Mouse (Mus musculus): ENCODE measurements around the gene Smim20. TPM values are rescaled to one million over a fixed set of nuclear protein-coding genes. Genes with fewer than 3 reads are reported as not detected.

Gene Smim20
- polyA plus RNA-seq, 1 experiment from 2014 or later, result 47.5 TPM

- Histone ChIP-seq H3K9ac (no peak overlapping the region), H3K4me2 (no peak overlapping the region), H3K9me3 (replicated peaks) (no peaks in the 10 kb centered on the region), H3K4me3 (no peak overlapping the region), H3K27me3 (replicated peaks) (no peaks in the 10 kb centered on the region), H3K27ac (no peak overlapping the region), H3K4me1 (no peaks in the 10 kb centered on the region), H3K36me3 (no peaks in the 10 kb centered on the region)
- no peak for ATAC-seq
- WGBS (ENCODE audit: insufficient replicate concordance), result 59% methylated on average over 7 of the region's 7 CpGs
Measured at GRCm38 (mm10) chr5:53317885-53318466, 51.1 kb downstream of the Smim20 start.

DNA sequence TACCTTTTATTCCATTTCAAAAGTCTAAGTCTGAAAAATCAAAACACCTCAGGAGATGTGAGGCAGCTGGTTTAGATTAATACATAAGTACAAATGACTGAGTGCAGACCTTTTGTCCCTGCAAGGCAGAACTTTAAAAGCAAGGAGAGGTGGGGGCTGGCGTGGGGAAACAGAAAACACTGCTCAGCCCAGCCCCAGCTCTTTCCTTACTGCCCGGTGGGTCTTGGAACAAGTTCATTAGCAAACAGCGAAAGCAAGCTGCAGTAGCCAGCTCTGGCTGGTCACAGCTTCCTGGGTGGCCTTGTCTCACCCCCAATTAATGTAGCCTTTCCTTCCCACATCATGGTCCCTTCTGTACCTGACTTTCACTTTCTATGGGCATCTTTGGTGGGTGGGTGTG lies 53.4 kb downstream of the Smim20 start:
- Histone ChIP-seq H3K27ac (no peak overlapping the region), H3K36me3 (no peaks in the 10 kb centered on the region), H3K27me3 (replicated peaks) (peaks cover 9% of the 10 kb centered on the region; the same call in 1 of the 2 replicates), H3K9me3 (replicated peaks) (no peaks in the 10 kb centered on the region), H3K4me2 (no peak overlapping the region), H3K9ac (no peak overlapping the region), H3K4me3 (no peak overlapping the region), H3K4me1 (no peaks in the 10 kb centered on the region)
- WGBS (ENCODE audit: insufficient replicate concordance), result 72% methylated on average over 3 of the region's 3 CpGs
- ATAC-seq, result no peak

DNA sequence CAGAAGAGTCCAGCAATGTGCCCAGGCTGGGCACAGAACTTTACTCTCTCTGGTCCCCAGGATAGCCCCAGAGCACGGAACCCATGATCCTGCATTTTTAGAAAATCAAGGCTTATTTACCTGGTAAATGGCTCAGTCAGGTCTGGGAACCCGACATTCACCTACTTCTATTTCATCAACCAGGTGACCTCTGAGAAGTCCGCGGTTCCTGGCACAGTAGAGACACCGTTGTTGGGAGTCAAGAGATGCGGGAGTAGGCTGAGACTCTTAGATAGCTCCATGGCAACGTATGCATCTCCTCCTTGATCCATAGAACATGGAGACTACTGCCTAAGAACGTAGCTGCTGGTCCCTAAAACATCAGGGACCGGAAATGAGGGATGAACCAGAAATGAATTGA lies 55.0 kb downstream of the Smim20 start:
- H3K36me3 ChIP-seq, result no peaks in the 10 kb centered on the region
- H3K27ac ChIP-seq, result no peak overlapping the region
- WGBS (ENCODE audit: insufficient replicate concordance), result 80% methylated on average over 9 of the region's 9 CpGs
- H3K9me3 ChIP-seq (replicated peaks), result no peaks in the 10 kb centered on the region
- no peak for ATAC-seq
- no peak overlapping the region for H3K4me2 ChIP-seq
- H3K4me1 ChIP-seq, result no peaks in the 10 kb centered on the region
- H3K27me3 ChIP-seq (replicated peaks), result peaks cover 15% of the 10 kb centered on the region; the same call in 1 of the 2 replicates
- no peak overlapping the region for H3K9ac ChIP-seq
- no peak overlapping the region for H3K4me3 ChIP-seq

- Histone ChIP-seq H3K27me3 (replicated peaks) (peaks cover 15% of the 10 kb centered on the region; the same call in 1 of the 2 replicates), H3K9me3 (replicated peaks) (no peaks in the 10 kb centered on the region), H3K4me3 (no peak overlapping the region), H3K27ac (no peak overlapping the region), H3K4me2 (no peak overlapping the region), H3K36me3 (no peaks in the 10 kb centered on the region), H3K4me1 (no peaks in the 10 kb centered on the region), H3K9ac (no peak overlapping the region)
- ATAC-seq, result no peak
- 73% methylated on average over 11 of the region's 11 CpGs for WGBS (ENCODE audit: insufficient replicate concordance)
Measured at GRCm38 (mm10) chr5:53322471-53322870, 55.6 kb downstream of the Smim20 start.

DNA sequence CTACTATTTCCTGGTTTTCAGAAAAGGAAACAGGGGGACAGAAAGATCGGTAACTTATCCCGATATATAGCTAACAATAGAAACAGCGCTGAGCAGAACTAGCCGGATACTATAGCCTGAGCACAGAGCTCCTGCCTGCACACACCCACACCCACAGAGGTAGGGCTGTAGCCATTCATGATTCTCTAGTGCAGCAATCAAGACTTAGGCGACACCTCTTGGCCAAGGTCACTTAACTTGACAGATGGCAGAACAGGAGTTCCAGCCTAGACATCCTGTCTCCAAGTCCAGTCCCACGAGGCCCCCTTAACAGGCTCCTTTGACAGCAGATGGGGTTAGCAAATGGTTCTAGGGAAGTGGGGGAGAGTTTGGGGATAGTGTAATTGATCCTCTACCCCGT lies 56.2 kb downstream of the Smim20 start:
- ATAC-seq, result no peak
- Histone ChIP-seq H3K4me3 (no peak overlapping the region), H3K4me2 (no peak overlapping the region), H3K4me1 (no peaks in the 10 kb centered on the region), H3K27ac (no peak overlapping the region), H3K9me3 (replicated peaks) (no peaks in the 10 kb centered on the region), H3K9ac (no peak overlapping the region), H3K27me3 (replicated peaks) (peaks cover 15% of the 10 kb centered on the region; the same call in 1 of the 2 replicates), H3K36me3 (no peaks in the 10 kb centered on the region)
- WGBS (ENCODE audit: insufficient replicate concordance), result 56% methylated on average over 7 of the region's 7 CpGs

DNA sequence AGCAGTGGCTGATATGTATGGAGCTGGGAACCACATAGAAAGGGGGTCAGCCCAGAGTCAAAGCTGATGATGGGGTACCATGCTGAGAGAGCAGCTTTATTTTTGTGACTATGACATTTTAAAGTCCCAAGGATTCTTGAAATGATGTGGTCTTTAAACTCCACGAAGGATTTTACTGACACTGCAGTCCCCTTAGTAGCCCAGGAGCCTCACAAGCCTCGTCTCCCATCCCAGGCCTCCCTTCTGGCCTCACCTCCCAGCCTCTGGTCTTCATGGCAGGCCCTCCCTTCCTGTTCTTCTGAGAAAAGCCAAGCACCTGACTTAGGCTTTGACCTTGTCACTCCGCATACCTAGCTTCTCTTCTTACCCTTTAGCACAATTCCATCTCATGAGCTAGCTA lies 57.4 kb downstream of the Smim20 start:
- Histone ChIP-seq H3K4me2 (no peak overlapping the region), H3K27ac (no peak overlapping the region), H3K36me3 (no peaks in the 10 kb centered on the region), H3K9me3 (replicated peaks) (no peaks in the 10 kb centered on the region), H3K27me3 (replicated peaks) (peaks cover 15% of the 10 kb centered on the region; the same call in 1 of the 2 replicates), H3K4me3 (no peak overlapping the region), H3K4me1 (no peaks in the 10 kb centered on the region), H3K9ac (no peak overlapping the region)
- ATAC-seq, result no peak
- whole genome bisulfite sequencing (ENCODE audit: insufficient replicate concordance), result 44% methylated on average over 3 of the region's 3 CpGs

GRCm38 (mm10) chr5:53324791-53325190 lies 57.9 kb downstream of the Smim20 start:
- peaks cover 15% of the 10 kb centered on the region; the same call in 1 of the 2 replicates for H3K27me3 ChIP-seq (replicated peaks)
- H3K9me3 ChIP-seq (replicated peaks), result no peaks in the 10 kb centered on the region
- no peak overlapping the region for H3K9ac ChIP-seq
- no peak overlapping the region for H3K27ac ChIP-seq
- no peak for ATAC-seq
- H3K4me1 ChIP-seq, result no peaks in the 10 kb centered on the region
- 45% methylated on average over 6 of the region's 6 CpGs for WGBS (ENCODE audit: insufficient replicate concordance)
- no peak overlapping the region for H3K4me3 ChIP-seq
- no peaks in the 10 kb centered on the region for H3K36me3 ChIP-seq
- no peak overlapping the region for H3K4me2 ChIP-seq

- ATAC-seq, result no peak
- H3K9me3 ChIP-seq (replicated peaks), result no peaks in the 10 kb centered on the region
- WGBS (ENCODE audit: insufficient replicate concordance), result 3% methylated on average over 8 of the region's 8 CpGs
- no peak overlapping the region for H3K9ac ChIP-seq
- H3K27me3 ChIP-seq (replicated peaks), result peaks cover 15% of the 10 kb centered on the region; the same call in 1 of the 2 replicates
- H3K4me3 ChIP-seq, result no peak overlapping the region
- no peak overlapping the region for H3K27ac ChIP-seq
- H3K4me1 ChIP-seq, result no peaks in the 10 kb centered on the region
- no peaks in the 10 kb centered on the region for H3K36me3 ChIP-seq
- no peak overlapping the region for H3K4me2 ChIP-seq
Measured at GRCm38 (mm10) chr5:53326023-53326422, 59.1 kb downstream of the Smim20 start.

DNA sequence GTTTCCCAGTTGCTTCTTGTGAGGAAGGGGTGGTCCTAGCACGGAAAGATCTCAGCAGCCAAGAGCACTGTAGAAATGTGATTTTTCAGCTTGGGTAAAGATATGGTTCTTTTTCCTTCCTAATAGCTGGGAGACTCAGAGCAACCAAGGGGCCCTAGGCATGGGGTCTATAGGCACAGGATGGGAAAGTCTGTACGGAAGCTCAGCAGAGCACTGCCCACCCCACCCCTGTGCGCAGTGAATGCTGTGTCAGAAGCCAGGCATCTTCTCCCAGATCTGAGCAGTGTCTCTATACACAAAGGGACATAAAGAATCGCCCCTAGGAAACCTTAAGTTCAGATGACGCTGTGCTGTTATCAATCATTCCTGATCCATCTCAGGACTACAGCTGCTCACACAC lies 59.6 kb downstream of the Smim20 start:
- no peaks in the 10 kb centered on the region for H3K9me3 ChIP-seq (replicated peaks)
- WGBS (ENCODE audit: insufficient replicate concordance), result 63% methylated on average over 5 of the region's 5 CpGs
- ATAC-seq, result no peak

More for the DNA sequence above, 59.6 kb downstream of the Smim20 start:
- Histone ChIP-seq H3K4me1 (no peaks in the 10 kb centered on the region), H3K4me2 (no peak overlapping the region), H3K9ac (no peak overlapping the region), H3K27me3 (replicated peaks) (peaks cover 15% of the 10 kb centered on the region; the same call in 1 of the 2 replicates), H3K27ac (no peak overlapping the region), H3K4me3 (no peak overlapping the region), H3K36me3 (no peaks in the 10 kb centered on the region)

Other genes with a start within 250 kb of the Smim20 start
- gene Slc34a2, start 229.0 kb upstream of the Smim20 start, polyA plus RNA-seq (2016; fragmentation: Nextera tagmentation; extraction: Ambion mirVana), result not detected in 2 replicates
- 0.10 and 0.11 TPM in 2 replicates for gene Sel1l3, start 53.2 kb upstream of the Smim20 start, polyA plus RNA-seq (2016; fragmentation: Nextera tagmentation; extraction: Ambion mirVana)
- 14.4 and 14.7 TPM in 2 replicates for gene Rbpj, start 199.1 kb downstream of the Smim20 start, polyA plus RNA-seq (2016; fragmentation: Nextera tagmentation; extraction: Ambion mirVana)

Data from liver, embryonic 12.5 days (tissue).